Mouse (Mus musculus) liver, adult 2 months (tissue): Measurements from ENCODE around the gene Nck2. TPM values are rescaled to one million over a fixed set of nuclear protein-coding genes. Genes with fewer than 3 reads are reported as not detected.

Experiments used
- DNase-seq: peaks from one replicate; pipeline ENCODE4 v3.0.0-alpha.2; 2011; ENCODE audit warnings: low read depth, low spot score; ENCODE audit errors: extremely low read depth
- H3K27ac ChIP-seq: fragments of 200-500 bp; replicated peaks from 2 replicates; pipeline ENCODE4 v1.5.1; 2012; ENCODE audit warnings: low read depth, mild to moderate bottlenecking, control low read depth, inconsistent platforms, low read length; ENCODE audit not compliant: insufficient read depth
- H3K27me3 ChIP-seq: fragments of 200-500 bp; 2 replicates; pipeline ENCODE4 v1.6.1; 2012; ENCODE audit warnings: mild to moderate bottlenecking, moderate library complexity, low read length, inconsistent platforms; ENCODE audit not compliant: control insufficient read depth, insufficient read depth
- H3K36me3 ChIP-seq: fragments of 200-500 bp; 2 replicates; pipeline ENCODE4 v1.6.1; 2012; ENCODE audit warnings: low read length, inconsistent platforms; ENCODE audit not compliant: control insufficient read depth, insufficient read depth
- H3K4me1 ChIP-seq: fragments of 200-500 bp; 2 replicates; pipeline ENCODE4 v1.6.1; 2011; ENCODE audit warnings: low read length; ENCODE audit not compliant: control insufficient read depth, insufficient read depth
- H3K4me3 ChIP-seq: fragments of 200-500 bp; 2 replicates; pipeline ENCODE4 v1.5.1; 2011; ENCODE audit warnings: low read depth, mild to moderate bottlenecking, control low read depth, low read length, moderate library complexity; ENCODE audit not compliant: insufficient read depth
- H3K79me2 ChIP-seq: fragments of 200-500 bp; 2 replicates; pipeline ENCODE4 v1.6.1; 2012; ENCODE audit warnings: inconsistent platforms, mild to moderate bottlenecking, low read length, moderate library complexity; ENCODE audit not compliant: control insufficient read depth, insufficient read depth
- H3K9ac ChIP-seq: fragments of 200-500 bp; 2 replicates; pipeline ENCODE4 v1.6.1; 2012; ENCODE audit warnings: low read depth, mild to moderate bottlenecking, control low read depth, inconsistent platforms, low read length
- CTCF ChIP-seq: fragments of 200-500 bp; IDR thresholded peaks from 2 replicates; pipeline ENCODE4 v1.5.1; 2011; ENCODE audit warnings: low read depth, low read length, control low read depth
- POLR2A ChIP-seq: fragments of 200-500 bp; IDR thresholded peaks from 2 replicates; pipeline ENCODE4 v1.6.1; 2011; ENCODE audit warnings: low read length, control low read depth; ENCODE audit not compliant: insufficient read depth; ENCODE audit errors: extremely low read depth
- WGBS: fragments of 180-500 bp; shearing (Covaris S2); methylation state at CpG from one replicate; pipeline ENCODE4 v1.1.7; 2018; 5-methylcytosine and 5-hydroxymethylcytosine counted together
- polyA plus RNA-seq: library from polyadenylated mRNA; depleted of rRNA; stranded (reverse); fragments of >200 nt; gene quantifications from 2 replicates; pipeline ENCODE4 v1.2.3, GENCODE M21; 2012
- total RNA-seq: library from RNA; depleted of rRNA; stranded (reverse); fragments of >200 nt; gene quantifications from 2 replicates; pipeline ENCODE4 v1.2.3, GENCODE M21; 2014

Gene Nck2
- total and polyA plus RNA-seq, 2 experiments: 2.5 to 3.0 TPM

DNA sequence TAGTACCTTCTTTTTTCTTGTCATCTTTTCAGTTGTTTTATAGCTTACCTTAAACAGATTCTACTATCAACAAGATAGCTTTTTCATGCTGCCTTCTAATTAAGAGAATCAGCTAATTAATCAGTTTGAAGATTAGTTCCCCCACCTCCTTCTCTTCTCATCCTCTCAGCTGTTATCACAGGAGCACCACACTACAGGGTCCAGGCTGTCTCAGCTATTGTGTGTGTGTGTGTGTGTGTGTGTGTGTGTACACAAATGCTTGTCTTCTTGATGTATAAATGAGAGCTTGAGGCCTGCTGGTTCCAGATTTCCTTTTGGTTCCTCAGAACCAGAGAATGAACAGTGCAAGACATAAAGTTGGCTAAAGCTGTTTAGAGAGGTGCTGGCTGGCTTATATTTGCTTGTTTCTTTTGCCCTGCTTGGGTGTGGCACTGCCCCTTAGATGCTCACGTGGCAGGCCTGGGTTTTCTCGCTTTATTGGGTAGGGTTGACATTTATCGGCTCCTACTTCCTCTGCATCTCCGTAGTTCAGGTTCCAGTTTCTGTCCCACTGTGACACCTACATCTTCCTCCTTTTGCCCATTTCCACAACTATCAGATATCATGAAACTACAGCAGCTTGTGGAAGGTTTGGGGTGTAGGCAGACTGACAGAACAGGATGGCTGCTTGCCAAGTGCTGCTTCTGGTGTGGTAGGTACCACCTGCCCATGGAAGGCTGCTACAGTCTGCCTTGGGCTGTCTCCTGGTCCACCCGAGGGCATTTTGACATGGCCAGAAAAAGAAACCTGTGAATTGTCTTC, 29.6 kb downstream of the Nck2 start:
- no peak for DNase-seq

DNA sequence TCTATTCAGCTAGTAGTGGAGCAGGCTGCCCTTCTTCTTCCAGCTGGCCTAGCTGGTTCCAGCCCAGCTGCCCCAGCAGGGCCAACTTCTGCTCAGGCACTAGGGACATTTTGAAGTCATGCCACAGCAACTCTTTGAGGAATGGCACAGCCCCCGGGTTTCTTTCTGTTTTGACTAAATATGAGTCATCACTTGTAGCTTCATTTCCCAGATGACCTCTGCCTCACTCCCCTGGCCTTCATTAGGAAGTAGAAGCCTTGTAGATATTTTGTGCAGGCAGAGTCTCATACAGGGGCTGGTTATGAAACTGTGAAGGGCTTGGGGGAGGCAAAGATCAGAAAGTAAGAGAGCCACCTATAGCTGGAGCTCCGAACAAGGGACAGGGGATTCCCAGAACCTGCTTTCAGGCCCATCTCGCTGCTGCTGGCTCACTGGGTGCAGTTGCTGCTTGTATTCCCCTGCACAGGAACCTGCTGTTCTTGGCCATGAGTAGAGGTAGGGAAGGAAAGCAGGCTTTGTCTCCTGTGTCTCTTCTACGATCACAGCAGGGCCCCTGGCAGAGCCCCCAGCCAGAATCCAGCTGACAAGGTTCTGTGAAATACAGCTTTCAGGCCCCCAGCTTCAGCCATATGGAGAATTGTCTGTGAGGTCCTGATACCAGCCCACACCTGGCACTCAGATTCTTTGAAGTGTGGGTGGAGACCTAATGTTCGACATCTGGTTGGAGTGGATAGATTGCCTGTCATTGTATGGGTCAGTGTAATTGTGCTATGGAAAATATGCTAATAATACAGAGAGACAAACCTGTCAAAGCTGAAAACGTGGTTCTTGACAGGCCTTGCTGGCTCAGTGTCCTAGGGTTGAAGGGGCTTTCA, 30.4 kb downstream of the Nck2 start:
- H3K27ac ChIP-seq: no peak overlapping the region; the same call in 1 of the 2 replicates
- no peak overlapping the region for H3K4me3 ChIP-seq
- no peak for TF ChIP-seq POLR2A
- TF ChIP-seq CTCF: no peak
- no peaks in the 10 kb centered on the region for H3K4me1 ChIP-seq
- no peaks in the 10 kb centered on the region for H3K27me3 ChIP-seq
- no peaks in the 10 kb centered on the region for H3K36me3 ChIP-seq
- H3K79me2 ChIP-seq: peaks cover 2% of the 10 kb centered on the region; the same call in 1 of the 2 replicates
- peak; percentile 14 for DNase-seq
- no peak overlapping the region for H3K9ac ChIP-seq
- WGBS: 69% methylated on average over 6 of the region's 6 CpGs

More for the DNA sequence above, 29.6 kb downstream of the Nck2 start:
- no peak overlapping the region for H3K4me3 ChIP-seq
- no peak overlapping the region for H3K9ac ChIP-seq
- 0 out of 2 replicates have a peak overlapping the region, but pooled peaks have one; percentile 15 for H3K27ac ChIP-seq
- no peaks in the 10 kb centered on the region for H3K36me3 ChIP-seq
- no peaks in the 10 kb centered on the region for H3K4me1 ChIP-seq
- peaks cover 2% of the 10 kb centered on the region; the same call in 1 of the 2 replicates for H3K79me2 ChIP-seq
- TF ChIP-seq CTCF: no peak
- no peak for TF ChIP-seq POLR2A
- 75% methylated on average over 5 of the region's 5 CpGs for WGBS
- no peaks in the 10 kb centered on the region for H3K27me3 ChIP-seq

DNA sequence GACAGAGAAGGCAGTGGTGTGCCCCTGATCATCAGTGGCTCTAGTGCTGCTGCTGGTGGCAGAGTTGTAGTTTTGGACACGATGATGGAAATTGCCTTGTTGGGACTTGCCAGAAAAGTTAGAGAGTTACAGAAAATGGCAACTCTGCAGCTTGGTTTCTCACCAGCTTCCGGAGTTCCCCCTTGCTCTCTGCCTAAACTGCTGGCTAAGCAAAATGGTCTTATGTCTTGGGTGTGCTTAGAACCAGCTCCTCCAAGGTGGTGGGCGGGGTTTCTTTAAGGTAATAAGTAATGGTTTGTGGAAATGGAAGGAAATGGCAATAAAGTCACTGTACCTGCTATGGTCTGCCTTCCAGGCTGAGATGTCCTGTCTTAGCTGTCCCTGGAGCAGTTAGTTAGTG, 33.6 kb downstream of the Nck2 start:
- Histone ChIP-seq H3K4me3 (no peak overlapping the region), H3K27ac (no peak overlapping the region), H3K27me3 (no peaks in the 10 kb centered on the region), H3K79me2 (peaks cover 2% of the 10 kb centered on the region; the same call in 1 of the 2 replicates), H3K4me1 (no peaks in the 10 kb centered on the region), H3K9ac (no peak overlapping the region), H3K36me3 (no peaks in the 10 kb centered on the region)
- TF ChIP-seq POLR2A (no peak), CTCF (no peak)
- DNase-seq: no peak
- whole genome bisulfite sequencing: 83% methylated on average over 3 of the region's 3 CpGs

DNA sequence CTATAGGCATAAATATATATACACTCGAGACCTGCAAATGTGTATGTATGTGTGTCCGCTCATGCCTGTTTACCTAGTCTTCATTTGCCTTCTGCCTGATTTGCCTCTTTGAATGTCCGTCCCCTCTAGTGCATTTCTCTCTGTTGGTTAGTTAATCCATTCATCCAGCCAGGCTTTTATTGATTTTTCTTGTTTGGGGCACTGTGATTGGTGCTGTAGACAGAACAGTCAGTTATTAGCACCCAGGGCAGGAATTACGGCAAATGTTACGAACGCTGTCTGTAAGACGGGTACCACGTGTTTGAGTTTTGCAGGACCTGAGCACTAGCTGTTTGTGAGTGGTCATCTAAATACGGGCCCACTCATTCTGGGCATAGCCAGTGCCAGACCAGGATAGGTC, 40.8 kb downstream of the Nck2 start:
- 26% methylated on average over 9 of the region's 9 CpGs for WGBS
- peak; percentile 79 for DNase-seq
- Histone ChIP-seq H3K9ac (0 out of 2 replicates have a peak overlapping the region, but pooled peaks have one; percentile 18), H3K4me3 (peak overlapping the region; percentile 6; the same call in 1 of the 2 replicates), H3K27me3 (no peaks in the 10 kb centered on the region), H3K4me1 (peaks cover 7% of the 10 kb centered on the region), H3K79me2 (no peaks in the 10 kb centered on the region; the same call in 1 of the 2 replicates), H3K36me3 (no peaks in the 10 kb centered on the region), H3K27ac (no peak overlapping the region)
- TF ChIP-seq CTCF (no peak), POLR2A (no peak)

DNA sequence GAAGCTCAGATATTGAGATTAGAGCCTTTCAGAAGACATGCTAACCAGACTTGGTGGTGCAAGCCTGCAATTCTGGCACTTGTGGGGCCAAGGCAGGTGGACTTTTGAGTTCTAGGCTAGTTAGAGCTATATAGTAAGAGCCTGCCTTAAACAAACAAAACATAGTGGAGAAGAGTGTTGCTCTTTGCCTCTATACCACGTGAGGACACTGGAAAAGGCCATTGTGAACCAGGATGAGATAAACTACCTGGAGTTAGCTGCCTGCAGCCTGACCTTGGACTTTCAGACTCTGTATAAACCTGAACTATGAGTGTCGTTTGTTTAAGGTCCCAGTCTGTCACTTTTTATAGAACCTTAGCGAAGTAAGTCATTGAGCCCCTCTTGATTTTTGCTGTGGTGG, 42.1 kb downstream of the Nck2 start:
- no peak overlapping the region for H3K9ac ChIP-seq
- no peak for TF ChIP-seq POLR2A
- no peak for TF ChIP-seq CTCF
- no peak overlapping the region for H3K4me3 ChIP-seq
- H3K27ac ChIP-seq: no peak overlapping the region
- DNase-seq: peak; percentile 47
- WGBS: 19% methylated on average over 3 of the region's 3 CpGs
- H3K4me1 ChIP-seq: peaks cover 7% of the 10 kb centered on the region
- no peaks in the 10 kb centered on the region for H3K36me3 ChIP-seq
- H3K27me3 ChIP-seq: no peaks in the 10 kb centered on the region
- no peaks in the 10 kb centered on the region for H3K79me2 ChIP-seq
